Mouse (Mus musculus): ENCODE results near the gene Cby3. TPM values are rescaled to one million over a fixed set of nuclear protein-coding genes. Genes with fewer than 3 reads are reported as not detected.

Cby3 gene
- total and polyA plus RNA-seq, 2 experiments from 2014 or later, result not detected

- no peak for ATAC-seq (ENCODE audit: insufficient read depth, low read depth)
Measured at GRCm38 (mm10) chr11:50373621-50374020, 19.4 kb downstream of the Cby3 start.

GRCm38 (mm10) chr11:50374286-50375015 is 20.2 kb downstream of the Cby3 start:
- H3K9ac ChIP-seq (replicated peaks; ENCODE audit: low read depth, low read length), result no peak overlapping the region
- H3K27me3 ChIP-seq (ENCODE audit: control insufficient read depth, insufficient read depth, low read length), result no peaks in the 10 kb centered on the region
- H3K4me3 ChIP-seq (ENCODE audit: low read depth, low read length), result no peak overlapping the region
- H3K4me2 ChIP-seq (ENCODE audit: low read depth, low read length), result no peak overlapping the region
- no peak for DNase-seq (ENCODE audit: low spot score)
- TF ChIP-seq CTCF (IDR thresholded peaks at IDR 0.05; ENCODE audit: low read depth) (no peak), EP300 (IDR thresholded peaks at IDR 0.05; ENCODE audit: low read depth) (no peak)
- WGBS, result 88% methylated on average over 13 of the region's 13 CpGs
- H3K27ac ChIP-seq (ENCODE audit: low read depth), result no peak overlapping the region
- peaks cover 11% of the 10 kb centered on the region for H3K4me1 ChIP-seq (ENCODE audit: control insufficient read depth, insufficient read depth)
- peaks cover 2% of the 10 kb centered on the region; the same call in 1 of the 2 replicates for H3K36me3 ChIP-seq (replicated peaks; ENCODE audit: control insufficient read depth, insufficient read depth, low read length)
- no peaks in the 10 kb centered on the region for H3K9me3 ChIP-seq (replicated peaks; ENCODE audit: control insufficient read depth, low read length)
- no peak for ATAC-seq (ENCODE audit: insufficient read depth, low read depth)

More at GRCm38 (mm10) chr11:50373621-50374020, 19.4 kb downstream of the Cby3 start:
- Histone ChIP-seq H3K36me3 (replicated peaks; ENCODE audit: control insufficient read depth, insufficient read depth, low read length) (no peaks in the 10 kb centered on the region), H3K4me1 (ENCODE audit: control insufficient read depth, insufficient read depth) (peaks cover 7% of the 10 kb centered on the region), H3K9me3 (replicated peaks; ENCODE audit: control insufficient read depth, low read length) (no peaks in the 10 kb centered on the region), H3K27me3 (ENCODE audit: control insufficient read depth, insufficient read depth, low read length) (no peaks in the 10 kb centered on the region), H3K4me2 (ENCODE audit: low read depth, low read length) (no peak overlapping the region), H3K9ac (replicated peaks; ENCODE audit: low read depth, low read length) (no peak overlapping the region), H3K27ac (ENCODE audit: low read depth) (no peak overlapping the region), H3K4me3 (ENCODE audit: low read depth, low read length) (no peak overlapping the region)
- TF ChIP-seq EP300 (IDR thresholded peaks at IDR 0.05; ENCODE audit: low read depth) (no peak), CTCF (IDR thresholded peaks at IDR 0.05; ENCODE audit: low read depth) (no peak)
- WGBS, result 86% methylated on average over 1 of the region's 1 CpGs
- DNase-seq (ENCODE audit: low spot score), result no peak

GRCm38 (mm10) chr11:50375421-50375820 is 21.2 kb downstream of the Cby3 start:
- H3K36me3 ChIP-seq (replicated peaks; ENCODE audit: control insufficient read depth, insufficient read depth, low read length), result peaks cover 9% of the 10 kb centered on the region
- ATAC-seq (ENCODE audit: insufficient read depth, low read depth), result no peak
- DNase-seq (ENCODE audit: low spot score), result no peak
- no peak overlapping the region for H3K4me3 ChIP-seq (ENCODE audit: low read depth, low read length)
- no peak overlapping the region for H3K4me2 ChIP-seq (ENCODE audit: low read depth, low read length)
- H3K9me3 ChIP-seq (replicated peaks; ENCODE audit: control insufficient read depth, low read length), result no peaks in the 10 kb centered on the region
- TF ChIP-seq EP300 (IDR thresholded peaks at IDR 0.05; ENCODE audit: low read depth), result no peak
- no peak for TF ChIP-seq CTCF (IDR thresholded peaks at IDR 0.05; ENCODE audit: low read depth)
- H3K4me1 ChIP-seq (ENCODE audit: control insufficient read depth, insufficient read depth), result peaks cover 20% of the 10 kb centered on the region
- H3K27me3 ChIP-seq (ENCODE audit: control insufficient read depth, insufficient read depth, low read length), result no peaks in the 10 kb centered on the region
- WGBS, result 84% methylated on average over 5 of the region's 5 CpGs
- H3K9ac ChIP-seq (replicated peaks; ENCODE audit: low read depth, low read length), result no peak overlapping the region
- H3K27ac ChIP-seq (ENCODE audit: low read depth), result no peak overlapping the region

DNA sequence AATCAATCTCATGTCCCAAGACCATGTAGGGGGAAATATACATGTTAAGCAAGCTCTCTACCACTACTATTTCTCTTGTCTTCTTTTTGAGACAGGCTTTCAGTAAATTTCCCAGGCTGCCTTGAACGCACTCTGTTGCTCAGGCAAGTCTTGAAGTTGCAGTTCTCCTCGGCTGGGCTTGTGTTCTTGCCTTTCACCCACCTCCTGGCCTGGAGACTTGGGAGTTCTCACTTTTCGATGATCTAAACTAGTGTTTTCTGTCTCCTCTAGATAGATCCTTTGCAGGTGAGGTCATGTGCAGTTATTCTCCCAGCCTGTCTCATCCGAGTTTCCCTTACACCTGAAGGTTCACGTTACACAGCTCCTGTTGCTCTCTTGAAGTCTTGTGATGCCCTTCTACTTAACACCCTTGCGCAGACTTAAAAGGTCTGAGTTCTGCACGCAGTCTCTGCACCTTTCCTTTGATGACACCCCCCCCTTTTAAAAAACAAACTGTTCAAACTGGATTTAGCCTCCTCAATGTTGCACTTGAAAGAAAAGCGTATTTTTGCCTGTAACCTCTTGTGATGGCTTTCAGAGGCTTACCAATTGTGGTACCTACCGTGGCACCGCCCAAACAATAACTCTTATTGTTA is 22.0 kb downstream of the Cby3 start:
- ATAC-seq (ENCODE audit: insufficient read depth, low read depth) (no peak), DNase-seq (ENCODE audit: low spot score) (no peak)
- peaks cover 21% of the 10 kb centered on the region for H3K4me1 ChIP-seq (ENCODE audit: control insufficient read depth, insufficient read depth)
- H3K36me3 ChIP-seq (replicated peaks; ENCODE audit: control insufficient read depth, insufficient read depth, low read length), result peaks cover 10% of the 10 kb centered on the region
- H3K4me2 ChIP-seq (ENCODE audit: low read depth, low read length), result peak overlapping the region; percentile 92
- H3K9ac ChIP-seq (replicated peaks; ENCODE audit: low read depth, low read length), result peak overlapping the region; percentile 80
- H3K9me3 ChIP-seq (replicated peaks; ENCODE audit: control insufficient read depth, low read length), result no peaks in the 10 kb centered on the region
- no peaks in the 10 kb centered on the region for H3K27me3 ChIP-seq (ENCODE audit: control insufficient read depth, insufficient read depth, low read length)
- H3K4me3 ChIP-seq (ENCODE audit: low read depth, low read length), result peak overlapping the region; percentile 95
- WGBS, result 33% methylated on average over 10 of the region's 10 CpGs
- peak overlapping the region; percentile 98 for H3K27ac ChIP-seq (ENCODE audit: low read depth)
- no peak for TF ChIP-seq CTCF (IDR thresholded peaks at IDR 0.05; ENCODE audit: low read depth)
- no peak for TF ChIP-seq EP300 (IDR thresholded peaks at IDR 0.05; ENCODE audit: low read depth)

GRCm38 (mm10) chr11:50376911-50377891 is 22.9 kb downstream of the Cby3 start, which contains the start of gene Hnrnph1:
Gene Hnrnph1 (plus strand): TSS chr11:50376990.
- Histone ChIP-seq H3K27me3 (ENCODE audit: control insufficient read depth, insufficient read depth, low read length) (no peaks in the 10 kb centered on the region), H3K4me2 (ENCODE audit: low read depth, low read length) (peak within 1 kb of the TSS; percentile 92), H3K9ac (replicated peaks; ENCODE audit: low read depth, low read length) (peak within 1 kb of the TSS; percentile 96), H3K27ac (ENCODE audit: low read depth) (peak within 1 kb of the TSS; percentile 100), H3K36me3 (replicated peaks; ENCODE audit: control insufficient read depth, insufficient read depth, low read length) (peaks cover 16% of the 10 kb centered on the region), H3K4me1 (ENCODE audit: control insufficient read depth, insufficient read depth) (peaks cover 23% of the 10 kb centered on the region), H3K9me3 (replicated peaks; ENCODE audit: control insufficient read depth, low read length) (no peaks in the 10 kb centered on the region), H3K4me3 (ENCODE audit: low read depth, low read length) (peak within 1 kb of the TSS; percentile 95)
- ATAC-seq (ENCODE audit: insufficient read depth, low read depth) (peak; percentile 91), DNase-seq (ENCODE audit: low spot score) (peak; percentile 99)
- TF ChIP-seq CTCF (IDR thresholded peaks at IDR 0.05; ENCODE audit: low read depth), result no peak
- peak; percentile 59 for TF ChIP-seq EP300 (IDR thresholded peaks at IDR 0.05; ENCODE audit: low read depth)
- under 1% methylated on average over 76 of the region's 76 CpGs for WGBS

All from heart, postnatal 0 days (tissue).